Mouse (Mus musculus) liver, embryonic 16.5 days (tissue): ENCODE results near the gene Pmepa1. TPM values are rescaled to one million over a fixed set of nuclear protein-coding genes. Genes with fewer than 3 reads are reported as not detected.

ENCODE experiments used
- ATAC-seq: fragments of 200-750 bp; cut with Nextera tagmentation; 2 replicates; pipeline ENCODE4 v1.8.0; 2017; ENCODE audit warnings: low read depth, mild to moderate bottlenecking, moderate number of reproducible peaks, moderate library complexity
- H3K27ac ChIP-seq: fragments of 300-500 bp; sonication (generic); 2 replicates; pipeline ENCODE4 v1.5.1; 2014; ENCODE audit warnings: mild to moderate bottlenecking, low read length
- H3K27me3 ChIP-seq: fragments of 300-500 bp; sonication (generic); 2 replicates; pipeline ENCODE4 v1.6.1; 2014; ENCODE audit warnings: low read depth, low read length, mixed read lengths; ENCODE audit not compliant: control insufficient read depth, insufficient read depth
- H3K36me3 ChIP-seq: fragments of 300-500 bp; sonication (generic); 2 replicates; pipeline ENCODE4 v1.6.1; 2014; ENCODE audit warnings: mild to moderate bottlenecking; ENCODE audit not compliant: control insufficient read depth, insufficient read depth
- H3K4me1 ChIP-seq: fragments of 300-500 bp; sonication (generic); 2 replicates; pipeline ENCODE4 v1.6.1; 2014; ENCODE audit warnings: low read depth, low read length, mixed read lengths; ENCODE audit not compliant: control insufficient read depth
- H3K4me2 ChIP-seq: fragments of 300-500 bp; sonication (generic); 2 replicates; pipeline ENCODE4 v1.6.1; 2014; ENCODE audit warnings: low read depth, low read length, mixed read lengths
- H3K4me3 ChIP-seq: fragments of 300-500 bp; sonication (generic); 2 replicates; pipeline ENCODE4 v1.5.1; 2014; ENCODE audit warnings: low read depth, mild to moderate bottlenecking, low read length
- H3K9ac ChIP-seq: fragments of 300-500 bp; sonication (generic); 2 replicates; pipeline ENCODE4 v1.6.1; 2014; ENCODE audit warnings: low read depth, low read length
- H3K9me3 ChIP-seq: fragments of 300-500 bp; sonication (generic); replicated peaks from 2 replicates; pipeline ENCODE4 v1.6.1; 2016; ENCODE audit warnings: low read length; ENCODE audit not compliant: control insufficient read depth
- WGBS: fragments of 180-500 bp; shearing (Covaris S2); extraction: QIAGEN DNeasy Blood & Tissue Kit; methylation state at CpG from one replicate; pipeline ENCODE4 v1.1.7; 2014; ENCODE audit not compliant: insufficient replicate concordance; 5-methylcytosine and 5-hydroxymethylcytosine counted together
- polyA plus RNA-seq: library from polyadenylated mRNA; unstranded; fragments of >200 nt; fragmentation: Nextera tagmentation; extraction: Ambion mirVana; gene quantifications from 2 replicates; pipeline ENCODE4 v1.2.1, GENCODE M21; 2015

Gene Pmepa1
- polyA plus RNA-seq, 1 experiment from 2014 or later, result 0.14 TPM

DNA sequence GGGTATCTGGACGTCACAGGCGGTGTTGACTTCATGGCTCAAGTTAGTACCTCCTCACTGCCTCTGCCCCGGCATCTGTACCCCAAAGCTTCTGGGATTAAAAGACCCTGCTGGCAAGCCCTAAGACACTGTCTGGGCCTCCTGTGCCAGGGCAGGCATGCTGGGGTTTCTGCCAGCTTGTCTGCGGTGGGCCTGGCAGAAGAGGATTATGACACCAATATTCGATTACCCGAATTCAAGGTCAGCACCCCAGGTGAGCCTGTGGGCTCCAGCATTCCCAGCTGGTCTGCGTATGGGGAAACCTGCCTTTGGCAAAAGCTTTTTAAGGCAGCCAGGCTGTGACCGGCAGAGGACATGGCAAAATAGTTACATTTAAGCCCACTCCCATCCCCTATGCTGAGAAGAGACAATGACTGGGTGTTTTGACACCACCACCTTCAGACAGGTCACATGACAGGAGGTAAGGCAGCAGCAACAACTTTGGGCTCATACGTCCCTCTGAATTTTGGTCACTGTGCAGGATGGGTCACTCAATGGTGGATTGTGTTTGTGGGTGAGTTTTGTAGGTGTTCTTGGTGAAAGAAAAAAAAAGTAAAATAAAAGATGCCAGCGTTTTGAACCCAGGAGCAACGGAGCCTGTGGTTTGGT lies 5.6 kb downstream of the Pmepa1 start:
- H3K4me1 ChIP-seq, result no peaks in the 10 kb centered on the region
- H3K9me3 ChIP-seq, result no peaks in the 10 kb centered on the region
- H3K9ac ChIP-seq, result no peak overlapping the region
- H3K27me3 ChIP-seq, result peaks cover 43% of the 10 kb centered on the region
- WGBS, result 63% methylated on average over 11 of the region's 11 CpGs
- no peak overlapping the region for H3K4me3 ChIP-seq
- H3K36me3 ChIP-seq, result no peaks in the 10 kb centered on the region
- no peak overlapping the region for H3K4me2 ChIP-seq
- H3K27ac ChIP-seq, result no peak overlapping the region
- no peak for ATAC-seq

DNA sequence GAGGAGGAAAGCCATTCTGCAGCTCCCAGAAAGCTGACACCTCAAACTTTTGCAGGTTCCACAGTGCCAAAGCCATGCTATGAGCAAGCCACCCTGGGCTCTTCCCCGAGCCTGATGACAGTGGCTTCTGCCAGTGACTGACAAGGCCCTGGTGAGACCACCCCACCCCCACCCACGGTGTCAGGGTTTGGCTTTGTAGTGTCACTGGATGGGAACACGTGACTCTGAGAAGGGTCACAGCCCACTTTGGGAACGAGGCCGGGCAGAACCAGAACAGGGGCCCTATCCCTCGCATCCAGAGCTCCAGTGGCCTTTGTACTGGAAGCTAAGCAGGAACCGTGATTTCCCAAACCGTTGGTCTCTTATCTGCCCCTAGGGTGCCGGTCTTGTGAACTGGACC lies 6.1 kb downstream of the Pmepa1 start:
- Histone ChIP-seq H3K9ac (no peak overlapping the region), H3K27ac (no peak overlapping the region), H3K4me2 (no peak overlapping the region), H3K4me1 (no peaks in the 10 kb centered on the region), H3K27me3 (peaks cover 38% of the 10 kb centered on the region), H3K9me3 (no peaks in the 10 kb centered on the region), H3K4me3 (no peak overlapping the region), H3K36me3 (no peaks in the 10 kb centered on the region)
- no peak for ATAC-seq
- 43% methylated on average over 9 of the region's 9 CpGs for WGBS

DNA sequence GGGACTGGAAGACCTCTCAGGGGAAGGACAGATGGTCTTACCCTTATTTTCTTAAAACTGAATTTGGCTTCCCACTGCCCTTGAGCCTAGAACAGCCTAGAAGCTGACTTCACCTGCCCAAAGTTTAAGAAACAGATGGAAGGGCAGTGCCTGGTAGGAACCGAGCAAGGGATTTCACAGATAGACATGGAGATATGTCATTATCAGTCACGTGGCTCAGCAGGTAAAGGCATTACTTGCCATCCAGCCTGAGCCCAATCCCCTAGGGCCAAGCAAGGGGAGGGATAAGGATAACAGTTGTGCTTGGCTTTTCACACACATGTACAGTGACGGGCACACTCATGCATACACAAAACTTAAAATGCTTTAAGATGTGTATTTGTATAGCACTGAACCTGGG lies 8.8 kb downstream of the Pmepa1 start:
- no peaks in the 10 kb centered on the region for H3K4me1 ChIP-seq
- no peaks in the 10 kb centered on the region for H3K9me3 ChIP-seq
- no peak overlapping the region for H3K4me3 ChIP-seq
- no peak overlapping the region for H3K4me2 ChIP-seq
- no peaks in the 10 kb centered on the region for H3K36me3 ChIP-seq
- no peak overlapping the region for H3K27ac ChIP-seq
- peaks cover 11% of the 10 kb centered on the region for H3K27me3 ChIP-seq
- no peak for ATAC-seq
- WGBS, result 54% methylated on average over 3 of the region's 3 CpGs
- no peak overlapping the region for H3K9ac ChIP-seq

DNA sequence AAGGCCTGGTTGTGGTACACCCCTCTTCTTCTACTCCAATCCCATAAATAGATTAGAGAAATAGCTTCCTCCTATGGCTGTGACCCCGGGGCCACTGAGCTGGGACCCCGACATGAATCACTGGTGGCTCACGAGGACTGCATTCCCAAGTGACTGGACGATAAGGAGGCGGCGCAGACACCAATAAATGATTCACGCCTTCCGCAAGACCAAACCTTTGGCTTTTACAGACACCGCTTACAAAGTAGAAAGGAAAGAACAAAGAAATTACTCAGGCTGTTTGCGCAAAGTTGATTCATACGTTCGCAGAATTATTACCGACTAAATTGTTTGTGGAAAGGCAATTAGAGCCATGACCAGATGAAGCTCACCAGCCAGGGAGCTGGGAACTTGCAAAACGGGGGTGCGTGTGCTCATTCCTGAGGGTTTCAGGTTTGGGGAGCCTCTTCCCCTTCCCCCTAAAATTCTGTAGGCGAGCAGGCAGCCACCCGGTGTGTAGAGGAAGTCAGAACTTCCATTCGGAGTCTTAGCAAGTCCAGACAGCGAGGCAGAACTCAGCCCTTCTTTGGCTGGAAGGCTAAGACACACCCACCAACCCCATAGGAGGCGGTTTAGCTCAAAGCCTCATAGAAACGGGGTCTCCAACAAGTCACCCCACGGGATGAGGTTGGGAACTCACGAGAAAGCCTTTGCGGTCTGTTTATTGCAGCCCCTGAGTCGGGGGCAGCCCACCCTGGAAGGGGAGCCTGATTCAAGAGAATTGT lies 9.8 kb downstream of the Pmepa1 start:
- H3K4me2 ChIP-seq, result no peak overlapping the region
- H3K4me3 ChIP-seq, result no peak overlapping the region
- H3K27me3 ChIP-seq, result peaks cover 6% of the 10 kb centered on the region
- no peaks in the 10 kb centered on the region for H3K9me3 ChIP-seq
- no peak for ATAC-seq
- 59% methylated on average over 25 of the region's 25 CpGs for WGBS
- no peak overlapping the region for H3K27ac ChIP-seq
- no peaks in the 10 kb centered on the region for H3K4me1 ChIP-seq
- H3K36me3 ChIP-seq, result no peaks in the 10 kb centered on the region
- H3K9ac ChIP-seq, result no peak overlapping the region

DNA sequence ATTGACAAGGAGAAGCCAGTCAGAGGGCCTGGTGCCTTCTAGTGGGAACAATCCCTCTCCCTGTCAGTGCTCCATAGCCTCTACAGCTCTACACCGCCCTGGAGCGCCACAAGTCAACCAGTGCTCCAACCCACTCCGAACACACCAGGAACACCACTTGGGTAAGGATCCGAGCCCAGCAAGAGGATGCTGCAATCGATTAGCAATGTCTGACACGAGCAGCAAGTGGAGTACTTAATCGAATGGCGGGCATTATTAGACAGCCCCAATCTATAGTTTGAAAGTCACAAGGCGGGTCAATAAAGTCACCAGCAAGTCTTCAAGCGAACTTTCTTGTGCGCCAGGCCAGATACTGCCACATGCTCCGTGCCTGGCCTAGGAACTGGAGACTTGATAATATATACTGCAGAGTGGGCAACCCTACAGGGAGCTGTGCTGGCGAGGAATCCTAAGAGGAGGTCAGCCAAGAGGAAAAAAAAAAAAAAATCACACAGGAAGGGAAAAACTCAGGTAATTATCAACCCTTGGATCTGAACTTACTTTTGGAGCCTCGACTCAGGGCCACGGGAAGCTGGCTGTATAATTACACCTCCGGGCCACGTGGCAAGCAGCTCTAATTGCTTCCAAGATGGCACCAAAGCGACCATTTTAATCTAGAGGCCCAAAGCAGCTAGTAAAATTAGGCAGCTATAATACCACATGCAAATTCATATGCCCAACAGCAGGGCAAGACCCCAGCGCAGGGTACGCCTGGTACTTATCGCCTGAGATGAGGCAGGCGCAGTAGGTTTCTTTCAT lies 10.7 kb downstream of the Pmepa1 start:
- no peak overlapping the region for H3K4me3 ChIP-seq
- peaks cover 4% of the 10 kb centered on the region for H3K27me3 ChIP-seq
- no peaks in the 10 kb centered on the region for H3K36me3 ChIP-seq
- 75% methylated on average over 22 of the region's 22 CpGs for WGBS
- H3K4me2 ChIP-seq, result no peak overlapping the region
- H3K9ac ChIP-seq, result no peak overlapping the region
- ATAC-seq, result no peak
- H3K4me1 ChIP-seq, result no peaks in the 10 kb centered on the region
- no peaks in the 10 kb centered on the region for H3K9me3 ChIP-seq
- no peak overlapping the region for H3K27ac ChIP-seq

DNA sequence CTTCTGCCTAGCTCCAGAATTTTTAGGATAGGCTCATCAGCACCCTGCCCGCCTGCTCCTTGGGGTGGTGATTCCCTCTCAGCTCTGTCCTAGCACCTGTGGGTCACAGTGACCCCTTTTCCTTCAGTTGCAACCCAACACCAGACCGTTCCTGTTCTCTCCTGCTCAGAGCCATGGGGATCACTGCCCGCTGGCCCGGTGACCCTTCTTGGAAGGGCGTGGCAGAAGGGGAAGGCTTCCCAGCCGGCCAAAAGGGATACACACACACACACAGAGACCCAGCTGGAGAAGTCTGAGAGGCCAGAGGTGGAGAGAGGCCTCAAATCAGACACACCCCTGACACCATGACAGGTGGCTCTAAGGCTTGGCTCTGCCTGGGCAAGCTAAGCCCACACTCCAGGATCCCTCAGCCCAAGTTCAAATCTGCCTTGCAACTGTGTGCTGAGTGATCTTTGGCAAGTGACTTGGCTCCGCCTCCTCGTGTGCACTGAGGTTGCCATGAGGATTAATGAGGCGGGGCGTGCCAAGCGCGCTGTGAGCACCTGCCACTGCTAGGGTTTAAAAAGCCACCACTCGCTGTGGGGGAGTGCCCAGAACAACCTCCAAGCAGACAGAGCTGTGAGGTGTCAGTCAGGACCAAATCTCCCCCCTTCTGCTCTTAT lies 11.7 kb downstream of the Pmepa1 start:
- no peaks in the 10 kb centered on the region for H3K4me1 ChIP-seq
- no peaks in the 10 kb centered on the region for H3K9me3 ChIP-seq
- no peaks in the 10 kb centered on the region for H3K36me3 ChIP-seq
- H3K4me2 ChIP-seq, result no peak overlapping the region
- no peak overlapping the region for H3K4me3 ChIP-seq
- H3K9ac ChIP-seq, result no peak overlapping the region
- WGBS, result 40% methylated on average over 13 of the region's 13 CpGs
- H3K27ac ChIP-seq, result no peak overlapping the region
- no peak for ATAC-seq
- H3K27me3 ChIP-seq, result no peaks in the 10 kb centered on the region; the same call in none of the 2 replicates

DNA sequence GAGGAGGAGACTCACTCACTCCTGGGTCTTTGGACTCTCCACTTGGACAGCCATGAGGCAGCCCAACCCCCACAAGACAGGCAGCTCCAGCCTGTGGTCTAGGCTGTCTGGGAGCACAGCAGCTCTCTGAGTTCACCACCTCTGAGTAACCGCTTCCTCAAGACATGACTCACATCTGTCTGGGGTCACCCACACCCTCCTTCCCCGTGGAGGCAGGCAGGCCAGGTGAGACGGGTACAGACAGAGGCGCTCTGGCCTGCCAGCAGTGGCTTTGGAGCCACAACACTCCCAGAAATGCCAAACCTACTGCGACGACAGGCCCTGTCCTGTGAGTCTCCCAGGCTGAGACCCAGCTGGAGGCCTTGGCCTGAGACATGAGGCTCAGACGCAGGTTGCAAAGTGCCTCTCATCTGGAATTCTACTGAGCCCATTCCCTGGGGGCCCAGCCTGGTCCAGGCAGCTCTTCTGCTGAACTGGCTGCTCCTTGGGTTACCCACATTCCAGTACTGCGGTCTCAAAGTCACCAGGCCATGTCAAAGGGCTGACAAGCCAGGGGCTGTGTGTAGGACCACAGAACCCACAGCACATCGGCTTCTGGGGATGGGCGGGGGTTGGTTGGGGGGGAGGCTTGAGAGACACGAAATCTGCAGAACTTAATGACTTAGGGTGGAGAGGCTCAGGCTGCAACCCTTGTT lies 12.6 kb downstream of the Pmepa1 start:
- Histone ChIP-seq H3K9ac (no peak overlapping the region), H3K4me1 (no peaks in the 10 kb centered on the region), H3K4me2 (no peak overlapping the region), H3K27me3 (no peaks in the 10 kb centered on the region; the same call in none of the 2 replicates), H3K36me3 (no peaks in the 10 kb centered on the region), H3K4me3 (no peak overlapping the region), H3K27ac (no peak overlapping the region), H3K9me3 (no peaks in the 10 kb centered on the region)
- ATAC-seq, result no peak
- 23% methylated on average over 11 of the region's 11 CpGs for WGBS

DNA sequence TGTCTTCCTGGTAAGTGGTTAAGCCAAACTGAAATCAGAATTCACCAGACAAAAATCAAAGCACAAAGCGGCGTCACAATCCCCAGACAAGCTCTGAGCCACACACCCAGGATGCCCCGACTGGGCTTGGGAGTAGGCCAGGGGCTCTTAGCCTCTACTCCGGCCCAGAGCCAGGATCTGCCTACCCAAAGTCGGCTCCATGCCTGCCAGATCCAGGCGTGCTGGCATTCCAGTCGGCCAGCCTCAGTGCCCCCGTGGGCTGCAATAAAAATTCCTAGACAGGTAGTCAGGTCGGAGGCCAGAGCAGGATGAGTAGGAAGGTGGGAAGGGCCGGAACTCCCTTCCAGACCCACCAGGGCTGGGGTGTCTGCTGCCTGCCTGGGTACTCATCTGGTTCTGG lies 14.8 kb downstream of the Pmepa1 start:
- Histone ChIP-seq H3K4me3 (no peak overlapping the region), H3K36me3 (no peaks in the 10 kb centered on the region), H3K4me2 (no peak overlapping the region), H3K9me3 (no peaks in the 10 kb centered on the region), H3K27ac (no peak overlapping the region), H3K9ac (no peak overlapping the region), H3K4me1 (no peaks in the 10 kb centered on the region), H3K27me3 (no peaks in the 10 kb centered on the region)
- WGBS, result 59% methylated on average over 10 of the region's 10 CpGs
- ATAC-seq, result no peak
